Mouse (Mus musculus) heart, adult 18-20 months (tissue): ENCODE measurements around the gene Fam92a. TPM values are rescaled to one million over a fixed set of nuclear protein-coding genes. Genes with fewer than 3 reads are reported as not detected.
A peak's percentile ranks its signal among the peaks of the same experiment; 100 is the strongest.
"Not testable (repeated sequence)": the region's sequence is repeated elsewhere in the genome, so short reads cannot be mapped to it uniquely, and the experiment has no call there.

Experiments
- DNase-seq, 2 experiments: peaks; one replicate each; pipeline ENCODE4 v3.0.0; 2021 to 2022; ENCODE audit warnings: mixed read lengths in 1 of 2
- long read RNA-seq, 2 experiments: library from polyadenylated mRNA; stranded (forward); transcript quantifications; one replicate each; pipeline ENCODE4 v2.0.0; 2021
- total RNA-seq, 2 experiments: library from RNA; stranded (reverse); gene quantifications; 2 replicates each; pipeline ENCODE4 v1.2.3; 2021

The Fam92a gene
- total RNA-seq: 10 to 100 TPM; 18.2 to 20.0 TPM
- long read RNA-seq, experiment 1, partial matches to known transcripts: 1 of 3 reads
- long read RNA-seq, experiment 1, other reads (novel, unspliced or antisense): 2 of 3 reads
- long read RNA-seq, experiment 2: 0 reads

DNA sequence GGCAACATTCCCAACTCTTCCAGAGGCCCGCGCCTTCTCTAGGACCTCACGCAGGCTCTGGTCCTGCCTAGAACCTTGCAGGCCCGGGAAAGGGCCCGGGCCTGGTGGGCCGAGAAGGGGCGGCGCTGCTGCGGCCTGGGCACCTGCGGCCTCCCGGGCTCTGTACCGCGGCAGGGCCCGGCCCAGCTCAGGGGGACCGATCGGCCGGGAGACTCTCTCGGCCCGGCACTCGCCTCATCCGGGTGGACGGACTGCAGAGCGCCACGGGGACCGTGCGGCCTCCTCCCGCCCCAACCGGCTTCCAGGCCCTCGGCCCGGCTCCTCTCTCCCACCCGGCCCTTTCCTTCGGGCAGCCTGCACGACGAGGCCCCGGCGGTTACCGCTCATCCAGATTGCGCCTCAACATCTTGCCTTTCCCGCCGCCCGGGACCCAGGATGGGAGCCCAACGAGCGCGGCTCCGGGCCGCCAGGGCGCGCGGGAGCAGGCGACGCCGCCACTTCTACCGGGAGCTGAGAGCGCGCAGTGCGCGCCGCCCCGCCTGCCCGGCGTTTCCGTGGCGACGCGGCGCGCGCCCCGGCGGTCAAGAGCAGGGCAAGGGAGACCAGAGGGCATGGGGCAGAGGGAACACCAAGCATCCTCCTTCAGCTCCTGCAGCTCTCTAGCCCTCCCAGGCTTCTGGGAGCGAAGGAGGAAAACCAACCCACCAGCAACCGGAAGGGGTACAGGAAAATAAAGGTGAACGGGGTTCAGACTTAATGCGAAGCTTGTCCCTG, at the start of gene Fam92a:
Gene Fam92a (minus strand): TSS at position 698 of the 774 bp plus-strand sequence.
- peak; percentile 70 to 79 for DNase-seq

DNA sequence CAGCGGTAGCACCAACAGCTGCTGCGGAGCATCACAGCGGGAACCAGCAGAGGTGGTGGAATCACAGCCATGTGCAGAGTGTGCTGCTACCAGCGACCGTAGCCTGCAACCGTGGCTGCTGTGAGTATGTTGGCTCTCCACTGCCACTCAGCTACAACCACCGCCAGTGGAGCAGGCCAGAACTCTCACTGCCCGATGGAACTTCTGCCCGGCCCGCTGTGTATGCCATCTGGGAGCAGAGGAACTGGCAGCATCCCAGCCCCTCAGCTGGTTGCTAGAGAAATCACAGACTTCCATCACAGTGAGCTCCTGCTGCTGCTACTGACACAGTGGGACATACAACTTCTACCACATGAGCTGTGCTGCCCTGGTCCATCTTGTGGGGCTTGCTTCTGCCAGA, 7.2 kb upstream of the Fam92a start:
- DNase-seq: no peak

DNA sequence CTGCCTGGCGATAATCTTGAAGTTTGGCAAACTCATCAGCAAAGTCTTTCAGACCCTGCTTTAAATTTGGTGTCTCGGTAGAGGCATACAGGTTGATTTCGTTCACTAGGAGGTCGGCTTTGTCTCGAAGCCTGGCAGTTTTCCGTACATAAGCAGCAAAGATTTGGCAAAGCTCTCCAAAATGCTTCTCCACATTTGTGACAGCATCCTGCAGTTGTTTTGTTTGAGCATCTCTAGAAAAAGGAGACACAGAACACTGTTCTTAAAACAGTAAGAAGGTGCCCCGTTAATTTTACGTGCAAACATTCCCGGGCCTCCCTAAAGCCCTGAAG, 863 bp downstream of the Fam92a start:
- no peak for DNase-seq

DNA sequence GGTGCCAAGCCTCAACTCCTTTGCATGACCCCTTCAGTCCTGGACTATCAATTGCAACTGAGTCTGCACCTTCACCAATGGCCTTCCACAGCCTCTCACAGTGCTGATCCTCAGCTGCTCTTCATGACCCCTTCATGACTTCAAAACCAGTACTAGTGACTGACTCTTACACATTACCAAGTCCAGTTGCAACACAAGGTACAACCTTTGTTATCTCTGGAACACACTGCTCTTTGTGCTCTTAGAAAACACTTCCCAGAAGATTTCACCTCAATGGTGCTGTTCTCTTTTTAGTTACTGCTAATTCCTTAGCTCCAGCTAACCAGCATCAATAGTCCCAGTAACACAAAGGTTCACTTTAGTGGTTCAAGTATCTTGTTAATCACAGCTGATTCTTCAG, 24.2 kb downstream of the Fam92a start:
- DNase-seq: no peak

DNA sequence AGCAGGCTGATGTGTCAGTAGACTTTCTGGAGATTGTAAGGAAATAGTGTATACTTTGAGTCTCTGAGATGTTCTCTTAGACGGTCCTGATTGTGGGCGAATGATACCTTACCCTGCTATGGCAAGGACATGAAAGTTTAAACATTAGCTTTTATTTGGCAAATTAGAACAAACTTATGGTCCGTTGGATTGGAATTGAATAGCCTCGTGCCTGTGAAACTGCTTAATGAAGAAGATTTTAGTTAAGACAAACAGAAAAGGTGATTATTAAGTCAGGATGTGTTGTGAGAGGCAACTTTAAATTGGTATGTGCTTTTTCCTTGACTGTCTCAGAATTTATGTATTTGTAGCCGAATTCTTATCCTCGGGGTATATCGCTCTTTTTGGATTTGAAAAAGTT, 30.3 kb downstream of the Fam92a start:
- DNase-seq: not testable (repeated sequence)

DNA sequence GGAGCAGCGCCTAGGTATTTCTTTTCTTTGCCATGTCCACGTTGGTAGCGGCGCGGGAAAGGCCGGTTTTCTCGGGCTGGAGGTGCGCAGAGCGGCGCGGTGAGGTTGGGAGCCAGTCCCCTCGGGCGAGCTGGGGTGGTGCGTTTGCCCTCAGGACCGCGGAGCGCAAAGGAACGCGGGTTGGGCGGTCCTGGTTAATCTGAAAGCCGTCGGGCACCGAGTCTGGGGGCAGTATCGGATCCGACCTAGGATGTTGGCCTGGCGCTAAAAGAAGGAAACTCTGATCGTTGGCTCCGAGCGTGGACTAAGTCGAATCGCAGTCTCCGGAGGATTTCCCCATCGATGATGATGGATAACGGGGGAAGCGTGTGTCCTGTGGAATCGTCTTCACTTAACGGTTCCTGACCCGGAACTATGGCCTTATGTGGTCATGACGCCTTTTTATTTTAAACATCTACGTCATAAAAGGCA, 31.2 kb downstream of the Fam92a start:
- DNase-seq: peak; percentile 6 to 45

DNA sequence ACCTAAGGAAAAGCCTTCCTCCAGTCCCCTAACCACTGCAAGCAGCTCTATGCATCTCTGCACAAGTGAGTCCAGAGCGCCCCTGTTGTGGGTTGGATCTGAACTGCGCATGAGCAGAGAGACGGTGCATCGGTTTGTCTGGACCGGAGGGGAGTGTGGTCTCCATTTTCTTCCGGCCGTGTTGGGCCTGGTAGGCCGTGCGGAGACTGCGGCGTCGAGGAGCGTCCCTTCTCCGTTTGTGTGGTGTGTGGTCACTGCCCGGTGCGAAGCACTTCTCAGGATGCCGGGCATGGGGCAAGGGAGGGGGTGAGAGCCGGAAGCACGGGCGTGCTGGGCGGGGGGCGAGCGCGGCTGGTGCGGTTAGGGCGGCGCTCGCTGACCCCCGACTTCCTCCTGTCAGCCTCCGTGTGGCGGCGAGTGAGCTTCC, 31.7 kb downstream of the Fam92a start, which contains the start of gene Rbm12b1:
Gene Rbm12b1 (plus strand): TSS at position 124 of the 427 bp plus-strand sequence.
- DNase-seq: peak; percentile 87

Other genes with a start within 250 kb of the Fam92a start
- not detected for gene Gm10604, start 190.8 kb downstream of the Fam92a start, total RNA-seq
- gene Rbm12b2, start 82.6 kb downstream of the Fam92a start, total RNA-seq: 1 to 10 TPM; 6.1 to 7.2 TPM
- gene Rbm12b1, start 31.8 kb downstream of the Fam92a start, total RNA-seq: 1 to 10 TPM; 8.4 TPM